Comparison of ENCODE assay signal across 11 mouse cellular contexts in genomic region chr11:5074882-5075281, GRCm38 (mm10). TPM values are rescaled to one million over a fixed set of nuclear protein-coding genes. Genes with fewer than 3 reads are reported as not detected.
DNase-seq lines count a peak whose midpoint lies in the region; ATAC-seq and TF ChIP-seq lines count a peak whose summit lies in the region.
"Had no signal": no experiment of that assay in that cellular context is flagged by ENCODE, and none has a peak within 500 bp of the region (broad histone marks: within the 10 kb centered on the region; RNA-seq: fewer than 3 reads in every experiment).

No protein-coding gene starts in this region.

- H3K27ac ChIP-seq in gastrocnemius, adult 2 months: no peak overlapping the region
- H3K27ac ChIP-seq: embryonic facial prominence, embryonic 12.5 days; neural tube, embryonic 13.5 days had no signal

- intact Hi-C loops in gastrocnemius, adult 2 months (cut with DNase I): no loop called here
- intact Hi-C loops in gastrocnemius, postnatal 14 days (cut with DNase I; ENCODE audit: low total_unique reads): no loop called here

- TF ChIP-seq CTCF in gastrocnemius, adult 2 months (IDR thresholded peaks at IDR 0.05): peak; percentile 64
- peak; percentile 17; the same call in 1 of the 2 replicates for TF ChIP-seq CTCF in lung, adult 2 months (IDR thresholded peaks at IDR 0.05; ENCODE audit: insufficient read depth, low read length)

- DNase-seq in gastrocnemius, adult 2 months: no peak
- no peak for DNase-seq in gastrocnemius, postnatal 14 days
- no peak for DNase-seq in lung, adult 2 months
- no peak for DNase-seq in lung, adult 18-20 months
- peak; percentile 63 for DNase-seq in retina, postnatal 1 day
- DNase-seq in cerebellum, adult 18-20 months: no peak
- DNase-seq: left cerebral cortex, postnatal 4 days had no signal

- 66% methylated on average over 4 of the region's 4 CpGs for WGBS in lung, adult 2 months

- 0 out of 2 replicates have a peak, but pooled peaks have one; percentile 62 for ATAC-seq in erythroblast, adult 5-6 weeks (replicated peaks; ENCODE audit: low FRiP score, poor library complexity, severe bottlenecking)
- ATAC-seq in activated CD4-positive, CD25-positive, alpha-beta regulatory T cell, adult 4 months: no peak

- TF ChIP-seq POLR2A in lung, adult 2 months (IDR thresholded peaks at IDR 0.05; ENCODE audit: borderline replicate concordance, extremely low read depth, low read depth, low read length): no peak

- no peaks in the 10 kb centered on the region for H3K4me1 ChIP-seq in lung, adult 2 months (ENCODE audit: control insufficient read depth, insufficient read depth, low read length)
- H3K4me1 ChIP-seq: embryonic facial prominence, embryonic 12.5 days; neural tube, embryonic 13.5 days had no signal

- H3K4me3 ChIP-seq in gastrocnemius, adult 2 months: no peak overlapping the region
- no peak overlapping the region for H3K4me3 ChIP-seq in lung, adult 2 months (replicated peaks; ENCODE audit: extremely low read depth, low read depth, low read length)
- H3K4me3 ChIP-seq: embryonic facial prominence, embryonic 12.5 days; neural tube, embryonic 13.5 days had no signal

RNA-seq across cellular contexts. Expression of gene Gas2l1, which starts 9.8 kb away (rescaled TPM):
- total RNA-seq in gastrocnemius, adult 2 months (2021): 1 to 10 TPM; 3.6 to 5.0 TPM
- 10 to 100 TPM in 1 of 2 experiments, 1 to 10 TPM in 1; 8.4 to 12.0 TPM for total RNA-seq in gastrocnemius, postnatal 14 days (2021)
- polyA plus RNA-seq in lung, adult 2 months (2012; rRNA removed): 99.7 and 124 TPM in 2 replicates
- total RNA-seq in erythroblast, adult 5-6 weeks (2015; ENCODE audit: low replicate concordance): 0.58 TPM in 1 of 2 replicates, not detected in the other
- total RNA-seq in erythroblast, adult 5-6 weeks (2017; ENCODE audit: low replicate concordance): 0.34 and 0.56 TPM in 2 replicates
- under 1 TPM; 0.37 to 0.38 TPM for polyA plus RNA-seq in activated CD4-positive, CD25-positive, alpha-beta regulatory T cell, adult 4 months (2017; shearing (Covaris generic))

RNA-seq across cellular contexts. Expression of gene Rasl10a, which starts 17.0 kb away (rescaled TPM):
- not detected for total RNA-seq in gastrocnemius, adult 2 months (2021)
- total RNA-seq in gastrocnemius, postnatal 14 days (2021): under 1 TPM in 1 of 2 experiments, not detected in 1; 0.25 TPM
- polyA plus RNA-seq in lung, adult 2 months (2012; rRNA removed): 6.2 and 6.9 TPM in 2 replicates
- total RNA-seq in erythroblast, adult 5-6 weeks (2015; ENCODE audit: low replicate concordance): not detected in 2 replicates
- not detected in 2 replicates for total RNA-seq in erythroblast, adult 5-6 weeks (2017; ENCODE audit: low replicate concordance)
- not detected for polyA plus RNA-seq in activated CD4-positive, CD25-positive, alpha-beta regulatory T cell, adult 4 months (2017; shearing (Covaris generic))

RNA-seq across cellular contexts. Expression of gene Rhbdd3, which starts 23.8 kb away (rescaled TPM):
- total RNA-seq in gastrocnemius, adult 2 months (2021): 10 to 100 TPM; 24.1 to 32.1 TPM
- 10 to 100 TPM; 17.8 to 20.2 TPM for total RNA-seq in gastrocnemius, postnatal 14 days (2021)
- 16.3 and 18.8 TPM in 2 replicates for polyA plus RNA-seq in lung, adult 2 months (2012; rRNA removed)
- 5.6 and 9.2 TPM in 2 replicates for total RNA-seq in erythroblast, adult 5-6 weeks (2015; ENCODE audit: low replicate concordance)
- total RNA-seq in erythroblast, adult 5-6 weeks (2017; ENCODE audit: low replicate concordance): 4.5 and 10.9 TPM in 2 replicates
- polyA plus RNA-seq in activated CD4-positive, CD25-positive, alpha-beta regulatory T cell, adult 4 months (2017; shearing (Covaris generic)): 1 to 10 TPM; 5.6 to 5.9 TPM

RNA-seq across cellular contexts. Expression of gene Ewsr1, which starts 24.2 kb away (rescaled TPM):
- total RNA-seq in gastrocnemius, adult 2 months (2021): 10 to 100 TPM; 79.3 to 86.5 TPM
- 10 to 100 TPM; 87.0 to 90.4 TPM for total RNA-seq in gastrocnemius, postnatal 14 days (2021)
- 255 and 420 TPM in 2 replicates for polyA plus RNA-seq in lung, adult 2 months (2012; rRNA removed)
- 139 and 186 TPM in 2 replicates for total RNA-seq in erythroblast, adult 5-6 weeks (2015; ENCODE audit: low replicate concordance)
- 453 and 581 TPM in 2 replicates for total RNA-seq in erythroblast, adult 5-6 weeks (2017; ENCODE audit: low replicate concordance)
- polyA plus RNA-seq in activated CD4-positive, CD25-positive, alpha-beta regulatory T cell, adult 4 months (2017; shearing (Covaris generic)): 100 to 1,000 TPM; 143 to 144 TPM
